Mouse (Mus musculus) R1 (cell line): ENCODE data around the gene Rbm20.

Experiments
- DNase-seq: peaks from one replicate; pipeline ENCODE4 v3.0.0-alpha.2; 2018; ENCODE audit warnings: low read depth, low spot score

Gene Rbm20

GRCm38 (mm10) chr19:53850166-53850922 lies 173.2 kb downstream of the Rbm20 start:
- DNase-seq: no peak

GRCm38 (mm10) chr19:53851352-53851751 lies 174.2 kb downstream of the Rbm20 start:
- no peak for DNase-seq

GRCm38 (mm10) chr19:53851826-53852698 lies 175.0 kb downstream of the Rbm20 start:
- DNase-seq: no peak

- DNase-seq: peak; percentile 84
Measured at GRCm38 (mm10) chr19:53852699-53853451, 175.8 kb downstream of the Rbm20 start.

GRCm38 (mm10) chr19:53854978-53855377 lies 177.9 kb downstream of the Rbm20 start:
- no peak for DNase-seq

GRCm38 (mm10) chr19:53855781-53856180 lies 178.7 kb downstream of the Rbm20 start:
- DNase-seq: no peak

GRCm38 (mm10) chr19:53856794-53857193 lies 179.7 kb downstream of the Rbm20 start:
- DNase-seq: no peak

- DNase-seq: no peak
Measured at GRCm38 (mm10) chr19:53857962-53858361, 180.9 kb downstream of the Rbm20 start.

- peak; percentile 81 for DNase-seq
Measured at GRCm38 (mm10) chr19:53859149-53859548, 182.0 kb downstream of the Rbm20 start.

- peak; percentile 47 for DNase-seq
Measured at GRCm38 (mm10) chr19:53859593-53859992, 182.5 kb downstream of the Rbm20 start.

- DNase-seq: no peak
Measured at GRCm38 (mm10) chr19:53861346-53861745, 184.2 kb downstream of the Rbm20 start.

- peak; percentile 21 for DNase-seq
Measured at GRCm38 (mm10) chr19:53862573-53863246, 185.6 kb downstream of the Rbm20 start.

GRCm38 (mm10) chr19:53867238-53867637 lies 190.1 kb downstream of the Rbm20 start:
- no peak for DNase-seq

GRCm38 (mm10) chr19:53868125-53868524 lies 191.0 kb downstream of the Rbm20 start:
- no peak for DNase-seq

GRCm38 (mm10) chr19:53868796-53869195 lies 191.7 kb downstream of the Rbm20 start:
- DNase-seq: no peak

GRCm38 (mm10) chr19:53869427-53870385 lies 192.6 kb downstream of the Rbm20 start:
- DNase-seq: no peak

- DNase-seq: no peak
Measured at GRCm38 (mm10) chr19:53870568-53870967, 193.5 kb downstream of the Rbm20 start.

- no peak for DNase-seq
Measured at GRCm38 (mm10) chr19:53871502-53871901, 194.4 kb downstream of the Rbm20 start.

GRCm38 (mm10) chr19:53872994-53873713 lies 196.0 kb downstream of the Rbm20 start:
- no peak for DNase-seq

GRCm38 (mm10) chr19:53875246-53875645 lies 198.1 kb downstream of the Rbm20 start:
- no peak for DNase-seq
